Comparison of ENCODE assay signal across 8 mouse cellular contexts in genomic region chr6:120539132-120539759, GRCm38 (mm10). TPM values are rescaled to one million over a fixed set of nuclear protein-coding genes. Genes with fewer than 3 reads are reported as not detected.
A peak's percentile ranks its signal among the peaks of the same experiment; 100 is the strongest.
DNase-seq lines count a peak whose midpoint lies in the region; ATAC-seq and TF ChIP-seq lines count a peak whose summit lies in the region.

No protein-coding gene starts in this region.

- peak overlapping the region; percentile 42 for H3K4me3 ChIP-seq in cerebellum, adult 2 months (replicated peaks; ENCODE audit: insufficient read depth, low read depth, low read length)
- peak overlapping the region; percentile 33 for H3K4me3 ChIP-seq in forebrain, postnatal 0 days (ENCODE audit: low read depth, low read length)
- H3K4me3 ChIP-seq in lung, postnatal 0 days (ENCODE audit: low read depth, low read length) = peak overlapping the region; percentile 19; the same call in 1 of the 2 replicates

- DNase-seq in MEL-GATA-1-ER (ENCODE audit: extremely low read depth, low read depth) = peak; percentile 49
- peak; percentile 78 to 82 for DNase-seq in cerebellum, adult 2 months
- DNase-seq in forebrain, postnatal 0 days = peak; percentile 90
- peak; percentile 55 for DNase-seq in layer of hippocampus, adult 9-10 months (ENCODE audit: low spot score)
- peak; percentile 78 for DNase-seq in lung, postnatal 0 days (ENCODE audit: low spot score)
- peak; percentile 73 for DNase-seq in ovary, postnatal 36 days (ENCODE audit: low spot score)
- peak; percentile 74 for DNase-seq in thymus, postnatal 25 days

- H3K36me3 ChIP-seq in forebrain, postnatal 0 days (ENCODE audit: insufficient read depth) = no peaks in the 10 kb centered on the region
- no peaks in the 10 kb centered on the region for H3K36me3 ChIP-seq in lung, postnatal 0 days (ENCODE audit: insufficient read depth, low read length)

- H3K9me3 ChIP-seq in forebrain, postnatal 0 days (ENCODE audit: low read length) = no peaks in the 10 kb centered on the region
- no peaks in the 10 kb centered on the region for H3K9me3 ChIP-seq in lung, postnatal 0 days (ENCODE audit: low read length)

- peak; percentile 97 for TF ChIP-seq CTCF in cerebellum, adult 2 months (IDR thresholded peaks at IDR 0.05; ENCODE audit: borderline replicate concordance, insufficient read depth, low read depth, low read length)
- TF ChIP-seq CTCF in forebrain, postnatal 0 days (IDR thresholded peaks at IDR 0.05; ENCODE audit: low read depth) = peak; percentile 99
- peak; percentile 98 for TF ChIP-seq CTCF in lung, postnatal 0 days (IDR thresholded peaks at IDR 0.05)

- TF ChIP-seq EP300 in lung, postnatal 0 days (IDR thresholded peaks at IDR 0.05) = no peak

- no peak for TF ChIP-seq POLR2A in cerebellum, adult 2 months (IDR thresholded peaks at IDR 0.05; ENCODE audit: borderline replicate concordance, insufficient read depth, low read length)

- H3K9ac ChIP-seq in forebrain, postnatal 0 days = peak overlapping the region; percentile 47; the same call in 1 of the 2 replicates
- H3K9ac ChIP-seq in lung, postnatal 0 days (replicated peaks; ENCODE audit: low read depth) = no peak overlapping the region

- H3K4me1 ChIP-seq in cerebellum, adult 2 months (ENCODE audit: control insufficient read depth, insufficient read depth, low read length) = peaks cover 4% of the 10 kb centered on the region
- 0 out of 2 replicates have a peak, but pooled peaks cover 5% of the 10 kb centered on the region for H3K4me1 ChIP-seq in forebrain, postnatal 0 days (ENCODE audit: insufficient read depth)
- H3K4me1 ChIP-seq in lung, postnatal 0 days (ENCODE audit: insufficient read depth, low read depth, low read length) = no peaks in the 10 kb centered on the region

- ATAC-seq in forebrain, postnatal 0 days = peak; percentile 93
- ATAC-seq in hematopoietic stem cell, adult 5-6 weeks (replicated peaks in 1 of 2; ENCODE audit: insufficient read depth in 1 of 2, low FRiP score in 2 of 2, low TSS enrichment in 1 of 2, low read depth in 1 of 2, poor library complexity in 2 of 2, severe bottlenecking in 2 of 2) = peak; percentile 56 to 92
- peak; percentile 90 for ATAC-seq in lung, postnatal 0 days

- H3K4me2 ChIP-seq in forebrain, postnatal 0 days (ENCODE audit: low read depth) = peak overlapping the region; percentile 69
- peak overlapping the region; percentile 51 for H3K4me2 ChIP-seq in lung, postnatal 0 days (replicated peaks; ENCODE audit: low read depth, low read length)

- H3K27ac ChIP-seq in cerebellum, adult 2 months (ENCODE audit: insufficient read depth, low read length) = no peak overlapping the region
- no peak overlapping the region for H3K27ac ChIP-seq in forebrain, postnatal 0 days (ENCODE audit: low read depth, low read length)
- H3K27ac ChIP-seq in lung, postnatal 0 days (ENCODE audit: low read length) = no peak overlapping the region

- no peaks in the 10 kb centered on the region; the same call in 1 of the 2 replicates for H3K27me3 ChIP-seq in cerebellum, adult 2 months (ENCODE audit: control insufficient read depth, insufficient read depth, low read length)
- no peaks in the 10 kb centered on the region for H3K27me3 ChIP-seq in forebrain, postnatal 0 days (ENCODE audit: insufficient read depth, low read length)
- no peaks in the 10 kb centered on the region for H3K27me3 ChIP-seq in lung, postnatal 0 days (replicated peaks; ENCODE audit: insufficient read depth, low read length)

- 11% methylated on average over 16 of the region's 16 CpGs for WGBS in cerebellum, adult 2 months
- WGBS in forebrain, postnatal 0 days = 3% methylated on average over 16 of the region's 16 CpGs
- 4% methylated on average over 16 of the region's 16 CpGs for WGBS in lung, postnatal 0 days

RNA-seq across cellular contexts. Expression of gene Hdhd5, which starts 8.1 kb away (rescaled TPM):
- 45.4 and 45.7 TPM in 2 replicates for polyA plus RNA-seq in cerebellum, adult 2 months (2012; rRNA removed)
- total RNA-seq in forebrain, postnatal 0 days (2014; rRNA removed) = 27.8 and 29.9 TPM in 2 replicates
- 13.9 and 14.9 TPM in 2 replicates for polyA plus RNA-seq in forebrain, postnatal 0 days (2015; fragmentation: Nextera tagmentation; extraction: Ambion mirVana)
- total RNA-seq in hematopoietic stem cell, adult 5-6 weeks (2017) = 11.9 and 17.4 TPM in 2 replicates
- 10.1 and 10.5 TPM in 2 replicates for polyA plus RNA-seq in lung, postnatal 0 days (2015; fragmentation: Nextera tagmentation; extraction: Ambion mirVana)

RNA-seq across cellular contexts. Expression of gene Tmem121b, which starts 45.6 kb away (rescaled TPM):
- polyA plus RNA-seq in cerebellum, adult 2 months (2012; rRNA removed) = 3.7 and 3.8 TPM in 2 replicates
- total RNA-seq in forebrain, postnatal 0 days (2014; rRNA removed) = 26.1 and 27.6 TPM in 2 replicates
- 2.7 and 3.0 TPM in 2 replicates for polyA plus RNA-seq in forebrain, postnatal 0 days (2015; fragmentation: Nextera tagmentation; extraction: Ambion mirVana)
- total RNA-seq in hematopoietic stem cell, adult 5-6 weeks (2017) = 1.1 and 2.8 TPM in 2 replicates
- 0.52 and 0.58 TPM in 2 replicates for polyA plus RNA-seq in lung, postnatal 0 days (2015; fragmentation: Nextera tagmentation; extraction: Ambion mirVana)
